Mouse (Mus musculus) macrophage (primary cell): ENCODE results near the gene 4931414P19Rik. TPM values are rescaled to one million over a fixed set of nuclear protein-coding genes. Genes with fewer than 3 reads are reported as not detected.

Experiments used
- H3K27ac ChIP-seq: fragments of 350-480 bp; formaldehyde crosslinking; 2 replicates; pipeline ENCODE4 v1.9.0; 2021
- H3K36me3 ChIP-seq: fragments of 350-480 bp; formaldehyde crosslinking; 2 replicates; pipeline ENCODE4 v1.9.0; 2021; ENCODE audit errors: inconsistent target
- H3K4me3 ChIP-seq: fragments of 350-480 bp; formaldehyde crosslinking; 2 replicates; pipeline ENCODE4 v1.9.0; 2021; ENCODE audit errors: inconsistent target
- H3K79me2 ChIP-seq: fragments of 350-480 bp; formaldehyde crosslinking; 2 replicates; pipeline ENCODE4 v1.9.0; 2021; ENCODE audit errors: inconsistent target
- WGBS: methylation state at CpG from one replicate; pipeline ENCODE4 v1.1.7; 2026; ENCODE audit warnings: inconsistent platforms; ENCODE audit not compliant: missing documents; 5-methylcytosine and 5-hydroxymethylcytosine counted together
- polyA plus RNA-seq: library from polyadenylated mRNA; stranded (reverse); fragments of 250-400 nt; gene quantifications from 3 replicates; pipeline ENCODE4 v1.2.4, GENCODE M21; 2018; ENCODE audit warnings: inconsistent platforms

4931414P19Rik gene
- polyA plus RNA-seq, 1 experiment from 2014 or later, result 3.9 TPM

- Histone ChIP-seq H3K36me3 (no peaks in the 10 kb centered on the region), H3K27ac (no peak overlapping the region), H3K79me2 (no peaks in the 10 kb centered on the region), H3K4me3 (no peak overlapping the region)
- WGBS, result 73% methylated on average over 15 of the region's 15 CpGs
Measured at GRCm38 (mm10) chr14:54568694-54569414, 36.9 kb downstream of the 4931414P19Rik start.

DNA sequence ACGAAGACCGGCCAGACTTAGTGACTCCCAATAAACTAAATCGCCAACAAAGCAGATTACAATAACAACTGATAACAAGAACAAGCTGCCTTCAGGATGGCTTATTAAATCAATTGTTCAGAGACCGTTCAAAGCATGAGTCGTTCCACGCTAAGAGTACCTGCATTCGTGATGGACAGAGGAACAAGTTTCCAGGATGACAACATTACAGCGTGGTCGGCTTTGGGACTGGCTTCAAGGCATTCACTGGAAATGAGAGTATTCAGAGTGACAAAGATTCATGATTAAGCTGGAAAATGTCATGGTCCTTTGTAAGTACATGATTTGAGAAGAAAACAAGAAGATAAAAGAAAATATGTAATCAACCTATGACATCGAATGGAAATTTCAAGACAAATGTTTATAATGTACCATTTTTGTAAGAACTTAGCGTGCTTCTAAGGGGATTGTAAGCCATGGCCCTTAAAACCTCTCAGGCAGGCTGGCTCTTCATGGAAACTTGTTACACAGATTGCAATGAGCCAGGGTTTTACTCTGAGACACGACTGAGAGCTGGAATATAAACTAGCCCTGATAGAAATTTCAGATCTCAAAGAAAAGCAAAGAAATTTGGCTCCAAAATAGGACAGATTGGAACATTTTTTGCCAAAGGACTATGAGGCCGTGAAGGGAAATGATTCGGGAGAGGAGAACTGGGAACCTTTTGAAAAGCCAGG is 45.1 kb downstream of the 4931414P19Rik start:
- WGBS, result 97% methylated on average over 14 of the region's 14 CpGs
- Histone ChIP-seq H3K79me2 (no peaks in the 10 kb centered on the region), H3K27ac (no peak overlapping the region), H3K4me3 (no peak overlapping the region), H3K36me3 (no peaks in the 10 kb centered on the region)

- 94% methylated on average over 8 of the region's 8 CpGs for WGBS
- Histone ChIP-seq H3K36me3 (no peaks in the 10 kb centered on the region), H3K79me2 (peaks cover 6% of the 10 kb centered on the region; the same call in 1 of the 2 replicates), H3K4me3 (no peak overlapping the region), H3K27ac (no peak overlapping the region)
Measured at GRCm38 (mm10) chr14:54557330-54557729, 48.5 kb downstream of the 4931414P19Rik start.

DNA sequence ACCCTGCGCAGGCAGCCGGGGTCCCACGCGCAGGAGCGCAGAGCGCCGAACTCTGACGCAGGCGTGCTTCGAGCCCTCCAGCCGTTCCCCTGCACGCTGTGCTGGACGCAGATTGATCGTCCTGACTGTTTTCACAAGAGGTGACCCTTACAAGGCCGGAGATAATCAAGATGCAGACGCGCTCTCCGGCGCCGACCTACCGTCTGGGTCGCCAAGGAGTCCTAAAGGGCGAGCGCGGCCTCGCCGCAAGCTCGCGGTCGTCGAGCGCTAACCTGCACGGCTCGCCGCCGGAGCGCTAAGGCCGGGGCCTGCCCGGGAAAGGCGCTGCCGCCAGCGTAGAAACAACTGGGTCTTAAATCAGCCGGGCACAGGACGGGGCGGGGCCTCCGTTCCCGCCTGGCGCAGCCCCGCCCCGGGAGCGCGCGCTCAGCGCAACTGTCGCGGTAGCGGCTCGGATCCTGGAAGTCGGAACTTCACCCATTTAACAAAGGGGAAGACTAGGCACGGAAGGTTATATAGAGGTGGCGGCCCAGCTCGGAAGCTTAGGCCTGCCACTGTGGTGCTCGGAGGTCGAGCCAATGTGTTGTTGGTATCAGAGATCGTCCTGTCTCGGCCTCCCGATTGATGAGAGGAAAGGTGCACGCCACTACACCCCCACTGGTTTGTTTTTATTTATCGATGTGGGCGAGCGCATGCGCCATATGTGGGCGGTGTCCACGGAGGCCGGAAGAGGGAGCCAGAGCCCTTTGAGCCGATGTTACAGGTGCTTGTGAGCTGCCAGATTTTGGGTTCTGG is 51.6 kb downstream of the 4931414P19Rik start, which contains the start of gene Haus4:
TSS of gene Haus4 (minus strand) at position 642 of the 795 bp plus-strand sequence.
- Histone ChIP-seq H3K4me3 (peak within 1 kb of the TSS; percentile 54), H3K27ac (peak within 1 kb of the TSS; percentile 58), H3K36me3 (peaks cover 9% of the 10 kb centered on the region; the same call in 1 of the 2 replicates), H3K79me2 (peaks cover 6% of the 10 kb centered on the region; the same call in 1 of the 2 replicates)
- 2% methylated on average over 73 of the region's 76 CpGs for WGBS

DNA sequence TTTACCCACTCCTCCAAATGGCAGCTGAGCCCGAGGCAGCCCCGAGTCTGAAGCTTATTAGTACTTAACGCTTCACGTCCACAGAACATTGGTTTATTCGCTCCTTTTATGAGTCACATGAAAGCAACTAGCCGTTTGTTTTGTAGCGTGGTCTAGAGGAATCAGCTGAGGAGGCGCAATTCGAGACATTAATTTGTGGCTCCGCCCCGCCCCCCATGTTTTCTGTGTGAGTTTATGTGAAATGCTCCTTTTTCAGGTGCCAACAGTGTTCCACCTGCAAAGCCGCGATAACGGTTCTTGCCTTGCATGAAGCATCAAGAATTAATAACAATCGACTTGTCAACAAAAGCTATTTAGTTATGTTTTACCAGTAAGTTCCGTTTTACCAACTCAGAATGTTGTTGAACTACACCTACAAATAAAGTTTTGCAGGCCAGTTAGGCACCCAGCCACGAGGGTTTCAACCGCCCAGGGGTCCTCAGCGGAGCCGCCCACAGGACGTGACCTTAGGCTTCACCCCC is 52.3 kb downstream of the 4931414P19Rik start:
- Histone ChIP-seq H3K27ac (peak overlapping the region; percentile 39), H3K79me2 (peaks cover 6% of the 10 kb centered on the region; the same call in 1 of the 2 replicates), H3K4me3 (peak overlapping the region; percentile 54), H3K36me3 (peaks cover 16% of the 10 kb centered on the region; the same call in 1 of the 2 replicates)
- under 1% methylated on average over 21 of the region's 21 CpGs for WGBS

- H3K79me2 ChIP-seq, result no peaks in the 10 kb centered on the region
- 87% methylated on average over 5 of the region's 5 CpGs for WGBS
- H3K4me3 ChIP-seq, result no peak overlapping the region
- peaks cover 29% of the 10 kb centered on the region; the same call in 1 of the 2 replicates for H3K36me3 ChIP-seq
- H3K27ac ChIP-seq, result no peak overlapping the region
Measured at GRCm38 (mm10) chr14:54544703-54545102, 61.1 kb downstream of the 4931414P19Rik start.

GRCm38 (mm10) chr14:54540771-54541170 is 65.0 kb downstream of the 4931414P19Rik start:
- H3K4me3 ChIP-seq, result no peak overlapping the region
- H3K27ac ChIP-seq, result no peak overlapping the region
- no peaks in the 10 kb centered on the region for H3K79me2 ChIP-seq
- 96% methylated on average over 11 of the region's 11 CpGs for WGBS
- H3K36me3 ChIP-seq, result 0 out of 2 replicates have a peak, but pooled peaks cover 6% of the 10 kb centered on the region

DNA sequence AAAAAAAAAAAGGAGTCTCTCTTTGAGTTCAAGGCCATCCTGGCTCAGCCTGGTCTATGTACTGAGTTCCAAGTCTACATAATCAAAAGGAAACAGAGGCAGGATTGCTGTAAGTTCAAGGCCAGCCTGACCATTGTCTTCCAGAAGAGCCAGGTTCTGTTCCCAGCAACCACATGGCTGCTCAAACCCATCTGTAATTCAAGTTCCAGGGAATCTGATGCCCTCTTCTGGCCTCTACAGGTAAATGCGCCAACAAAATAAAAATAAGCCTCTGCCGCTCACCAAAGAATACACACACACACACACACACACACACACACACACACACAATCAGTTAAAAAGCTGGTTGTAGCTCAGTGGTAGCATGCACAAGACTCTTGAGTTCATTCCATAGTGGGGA is 67.2 kb downstream of the 4931414P19Rik start:
- WGBS, result 100% methylated on average over 1 of the region's 2 CpGs
- H3K36me3 ChIP-seq, result no peaks in the 10 kb centered on the region
- no peak overlapping the region for H3K27ac ChIP-seq
- no peaks in the 10 kb centered on the region for H3K79me2 ChIP-seq
- H3K4me3 ChIP-seq, result no peak overlapping the region

Other genes with a start within 250 kb of the 4931414P19Rik start
- gene Oxa1l, start 245.2 kb downstream of the 4931414P19Rik start, polyA plus RNA-seq, result 29.2 to 46.0 TPM (median 33.9 TPM) in 3 replicates
- 39.3 to 48.7 TPM (median 48.3 TPM) in 3 replicates for gene Slc7a7, start 188.2 kb downstream of the 4931414P19Rik start, polyA plus RNA-seq
- gene Mrpl52, start 179.1 kb downstream of the 4931414P19Rik start, polyA plus RNA-seq, result 40.3 to 199 TPM (median 94.6 TPM) in 3 replicates
- gene Mmp14, start 174.4 kb downstream of the 4931414P19Rik start, polyA plus RNA-seq, result 19.5 to 30.7 TPM (median 25.0 TPM) in 3 replicates
- 48.6 to 72.9 TPM (median 53.7 TPM) in 3 replicates for gene Lrp10, start 141.9 kb downstream of the 4931414P19Rik start, polyA plus RNA-seq
- not detected in 3 replicates for gene Rem2, start 129.9 kb downstream of the 4931414P19Rik start, polyA plus RNA-seq
- 13.8 to 37.2 TPM (median 33.4 TPM) in 3 replicates for gene Prmt5, start 88.5 kb downstream of the 4931414P19Rik start, polyA plus RNA-seq
- 12.0 to 20.7 TPM (median 13.2 TPM) in 3 replicates for gene Haus4, start 51.4 kb downstream of the 4931414P19Rik start, polyA plus RNA-seq
- 0.33 to 0.94 TPM (median 0.66 TPM) in 3 replicates for gene Ajuba, start 28.4 kb downstream of the 4931414P19Rik start, polyA plus RNA-seq
- 32.9 to 235 TPM (median 122 TPM) in 3 replicates for gene Psmb5, start 12.0 kb upstream of the 4931414P19Rik start, polyA plus RNA-seq
- not detected in 3 replicates for gene Psmb11, start 15.4 kb upstream of the 4931414P19Rik start, polyA plus RNA-seq
- not detected in 3 replicates for gene Gm17606, start 35.0 kb upstream of the 4931414P19Rik start, polyA plus RNA-seq
- 0.06 to 0.11 TPM in 2 of 3 replicates, not detected in the other for gene Cdh24, start 35.4 kb upstream of the 4931414P19Rik start, polyA plus RNA-seq
- gene 1700123O20Rik, start 80.2 kb upstream of the 4931414P19Rik start, polyA plus RNA-seq, result 23.0 to 29.4 TPM (median 23.7 TPM) in 3 replicates
- gene Acin1, start 80.9 kb upstream of the 4931414P19Rik start, polyA plus RNA-seq, result 92.8 to 195 TPM (median 119 TPM) in 3 replicates
- not detected in 3 replicates for gene Gm29776, start 92.8 kb upstream of the 4931414P19Rik start, polyA plus RNA-seq
- gene Cebpe, start 106.2 kb upstream of the 4931414P19Rik start, polyA plus RNA-seq, result 0.42 to 0.85 TPM in 2 of 3 replicates, not detected in the other
- 62.3 to 349 TPM (median 87.2 TPM) in 3 replicates for gene Slc7a8, start 176.0 kb upstream of the 4931414P19Rik start, polyA plus RNA-seq
- gene Rnf212b, start 208.1 kb upstream of the 4931414P19Rik start, polyA plus RNA-seq, result not detected in 3 replicates